Mouse (Mus musculus): Measurements from ENCODE around the gene Oosp2. TPM values are rescaled to one million over a fixed set of nuclear protein-coding genes. Genes with fewer than 3 reads are reported as not detected.

The Oosp2 gene
- total RNA-seq, 2 experiments from 2014 or later = not detected

DNA sequence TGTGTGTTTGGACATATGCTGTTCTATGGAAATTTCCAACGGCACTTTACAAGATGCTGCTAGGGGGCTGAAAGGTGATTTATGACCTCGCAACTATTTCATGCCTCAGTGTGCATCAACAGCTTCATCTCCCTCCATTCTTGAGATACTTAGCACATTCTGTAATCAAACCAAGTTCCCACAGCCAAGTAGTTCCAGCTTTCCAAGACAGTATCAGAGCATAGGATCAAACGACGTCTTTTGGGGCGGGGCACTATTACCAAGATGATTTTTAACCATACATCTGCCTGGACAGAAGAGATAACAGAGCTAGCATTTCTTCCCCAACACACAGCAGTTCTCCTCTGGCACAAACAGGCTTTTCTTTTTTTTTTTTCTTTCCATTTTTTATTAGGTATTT, 35.1 kb downstream of the Oosp2 start:
- no peak for TF ChIP-seq CTCF (IDR thresholded peaks at IDR 0.05)
- Histone ChIP-seq H3K4me3 (no peak overlapping the region), H3K27ac (no peak overlapping the region)
- no peak for DNase-seq
- intact Hi-C loops (cut with DNase I) = no loop called here

GRCm38 (mm10) chr19:11624800-11625199, 35.6 kb downstream of the Oosp2 start:
- intact Hi-C loops (cut with DNase I) = no loop called here
- no peak for TF ChIP-seq CTCF (IDR thresholded peaks at IDR 0.05)
- DNase-seq = no peak
- no peak overlapping the region for H3K4me3 ChIP-seq
- H3K27ac ChIP-seq = no peak overlapping the region

- intact Hi-C loops (cut with DNase I) = no loop called here
- TF ChIP-seq CTCF (IDR thresholded peaks at IDR 0.05) = no peak
- DNase-seq = no peak
- no peak within 1 kb of the TSS for H3K27ac ChIP-seq
- H3K4me3 ChIP-seq = no peak within 1 kb of the TSS
Measured at GRCm38 (mm10) chr19:11623551-11623950, 36.8 kb downstream of the Oosp2 start, which contains the start of gene Ms4a2. TSS of gene Ms4a2 (minus strand) at chr19:11623719.

- H3K4me3 ChIP-seq = no peak overlapping the region
- H3K27ac ChIP-seq = no peak overlapping the region
- TF ChIP-seq CTCF (IDR thresholded peaks at IDR 0.05) = no peak
- intact Hi-C loops (cut with DNase I) = no loop called here
- DNase-seq = no peak
Measured at GRCm38 (mm10) chr19:11617983-11618382, 42.4 kb downstream of the Oosp2 start.

DNA sequence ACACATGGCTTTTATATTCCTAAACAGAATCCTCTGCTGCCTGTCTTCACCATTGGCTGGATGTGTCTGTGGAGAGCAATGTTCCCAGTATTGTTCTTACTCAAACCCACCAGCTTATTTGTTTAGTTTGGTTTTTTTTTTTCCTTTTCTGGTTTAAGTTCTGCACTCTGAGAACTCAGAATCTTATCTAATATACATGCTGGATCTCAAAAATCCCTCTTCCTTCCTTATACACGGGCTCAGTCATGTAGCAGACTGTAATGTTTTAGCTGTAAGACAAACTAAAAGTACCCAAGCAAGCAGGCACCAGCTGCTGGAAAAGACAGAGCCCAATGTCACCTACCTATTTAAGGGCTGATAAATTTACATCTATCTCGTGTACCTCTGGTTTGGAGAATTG, 45.6 kb downstream of the Oosp2 start:
- no peak for TF ChIP-seq CTCF (IDR thresholded peaks at IDR 0.05)
- Histone ChIP-seq H3K4me3 (no peak overlapping the region), H3K27ac (no peak overlapping the region)
- DNase-seq = no peak
- intact Hi-C loops (cut with DNase I) = no loop called here

DNA sequence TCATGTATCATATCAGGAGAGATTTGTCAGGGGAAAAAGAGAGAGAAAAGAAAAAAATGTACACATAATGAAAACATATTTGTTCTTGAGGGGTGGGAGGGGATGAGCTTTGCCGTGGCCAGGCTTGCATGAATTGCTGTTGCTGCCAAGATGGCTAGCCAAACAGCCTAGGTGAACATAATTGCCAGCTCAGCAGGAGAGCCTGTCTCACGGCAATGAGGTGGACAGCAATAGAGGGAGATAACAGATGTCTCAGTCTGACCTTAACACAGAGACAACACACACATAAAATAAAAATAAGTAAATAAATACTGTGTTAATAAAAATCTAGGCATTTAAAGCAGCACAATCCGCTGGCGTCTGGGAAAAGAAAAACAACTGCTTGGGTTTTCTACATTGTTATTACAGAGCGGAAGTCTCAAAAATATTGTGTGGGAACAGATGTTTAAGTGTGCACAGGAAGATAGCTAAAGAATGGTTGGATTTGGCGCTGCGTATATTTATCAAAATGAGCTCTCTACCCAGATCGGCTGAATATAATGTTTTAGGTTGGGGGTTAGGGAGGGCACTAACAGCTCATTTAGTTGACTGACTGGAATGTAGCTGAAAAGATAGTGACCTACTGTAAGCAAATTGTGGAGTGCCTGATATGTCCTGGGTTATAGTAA, 46.4 kb downstream of the Oosp2 start:
- no peak for TF ChIP-seq CTCF (IDR thresholded peaks at IDR 0.05)
- no peak overlapping the region for H3K27ac ChIP-seq
- no peak for DNase-seq
- intact Hi-C loops (cut with DNase I) = no loop called here
- H3K4me3 ChIP-seq = no peak overlapping the region

- intact Hi-C loops (cut with DNase I) = no loop called here
- no peak overlapping the region for H3K27ac ChIP-seq
- no peak overlapping the region for H3K4me3 ChIP-seq
- no peak for TF ChIP-seq CTCF (IDR thresholded peaks at IDR 0.05)
- no peak for DNase-seq
Measured at GRCm38 (mm10) chr19:11613084-11613483, 47.3 kb downstream of the Oosp2 start.

DNA sequence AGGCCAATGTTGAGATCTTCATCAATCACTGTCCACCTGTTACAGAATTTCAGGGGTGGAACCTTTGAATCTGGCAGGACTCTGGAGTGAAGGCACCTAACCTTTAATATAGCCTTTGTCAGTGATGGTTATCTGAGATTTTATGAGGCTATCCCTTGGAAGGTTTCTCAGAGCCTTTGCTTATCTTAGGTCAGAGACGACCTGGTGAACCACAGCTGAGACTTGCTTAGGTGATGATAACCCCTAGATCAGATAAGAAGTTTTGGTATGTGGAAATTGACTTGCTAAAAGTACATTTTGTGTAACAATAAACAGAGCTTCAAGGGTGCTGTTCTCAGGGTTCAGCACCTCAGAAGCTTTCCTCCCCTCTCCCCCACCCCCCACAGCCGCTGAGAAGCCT, 48.1 kb downstream of the Oosp2 start:
- Histone ChIP-seq H3K27ac (no peak overlapping the region), H3K4me3 (no peak overlapping the region)
- no peak for DNase-seq
- intact Hi-C loops (cut with DNase I) = no loop called here
- TF ChIP-seq CTCF (IDR thresholded peaks at IDR 0.05) = no peak

DNA sequence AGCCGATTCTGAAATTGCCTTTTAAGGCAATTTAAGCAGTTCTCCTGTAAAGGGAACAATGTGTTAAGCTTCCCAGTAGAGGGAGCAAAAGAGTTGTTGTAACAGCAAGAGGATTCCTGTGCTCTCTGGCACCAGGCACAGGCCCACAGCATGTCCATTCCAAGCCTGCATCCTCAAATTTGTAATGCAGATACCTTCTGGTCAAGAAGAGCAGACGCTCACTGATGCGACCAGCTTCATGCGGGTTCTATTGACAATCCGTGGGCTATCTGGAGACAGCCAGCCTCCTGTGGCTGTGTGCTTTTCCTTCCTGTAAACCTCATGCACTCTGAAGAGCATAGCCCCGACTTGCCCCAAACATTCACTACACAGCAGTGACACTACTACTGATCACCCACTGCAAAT, 48.8 kb downstream of the Oosp2 start:
- DNase-seq = no peak
- no peak overlapping the region for H3K4me3 ChIP-seq
- intact Hi-C loops (cut with DNase I) = no loop called here
- peak; percentile 52 for TF ChIP-seq CTCF (IDR thresholded peaks at IDR 0.05)
- H3K27ac ChIP-seq = no peak overlapping the region

GRCm38 (mm10) chr19:11608172-11608571, 52.2 kb downstream of the Oosp2 start:
- TF ChIP-seq CTCF (IDR thresholded peaks at IDR 0.05) = peak; percentile 52
- intact Hi-C loops (cut with DNase I) = no loop called here
- H3K27ac ChIP-seq = no peak overlapping the region
- peak; percentile 26 for DNase-seq
- H3K4me3 ChIP-seq = no peak overlapping the region

GRCm38 (mm10) chr19:11604603-11605002, 55.8 kb downstream of the Oosp2 start, which contains the start of gene Ms4a6d:
TSS of gene Ms4a6d (minus strand) at chr19:11604849.
- H3K4me3 ChIP-seq = peak within 1 kb of the TSS; percentile 37
- intact Hi-C loops (cut with DNase I) = loop anchor here (5.0 kb wide), 1 partner anchor 252 kb away; no protein-coding TSS in a partner anchor
- no peak for TF ChIP-seq CTCF (IDR thresholded peaks at IDR 0.05)
- DNase-seq = no peak
- no peak within 1 kb of the TSS for H3K27ac ChIP-seq

GRCm38 (mm10) chr19:11602026-11602425, 58.3 kb downstream of the Oosp2 start:
- Histone ChIP-seq H3K4me3 (no peak overlapping the region), H3K27ac (no peak overlapping the region)
- TF ChIP-seq CTCF (IDR thresholded peaks at IDR 0.05) = peak; percentile 51
- intact Hi-C loops (cut with DNase I) = loop anchor here (5.0 kb wide), 1 partner anchor 250 kb away; no protein-coding TSS in a partner anchor
- no peak for DNase-seq

GRCm38 (mm10) chr19:11601349-11601748, 59.0 kb downstream of the Oosp2 start:
- no peak for TF ChIP-seq CTCF (IDR thresholded peaks at IDR 0.05)
- intact Hi-C loops (cut with DNase I) = loop anchor here (5.0 kb wide), 1 partner anchor 249 kb away; no protein-coding TSS in a partner anchor

More at GRCm38 (mm10) chr19:11601349-11601748, 59.0 kb downstream of the Oosp2 start:
- DNase-seq = no peak
- Histone ChIP-seq H3K4me3 (no peak overlapping the region), H3K27ac (no peak overlapping the region)

Other genes with a start within 250 kb of the Oosp2 start
- gene Ms4a4b, start 217.0 kb downstream of the Oosp2 start, total RNA-seq (2021) = not detected
- gene Ms4a6c, start 191.2 kb downstream of the Oosp2 start, total RNA-seq (2021) = 1 to 10 TPM; 1.3 to 3.4 TPM
- not detected for gene Gm8369, start 174.6 kb downstream of the Oosp2 start, total RNA-seq (2021)
- gene Ms4a6b, start 144.0 kb downstream of the Oosp2 start, total RNA-seq (2021) = 1 to 10 TPM in 1 of 2 experiments, under 1 TPM in 1; 0.54 to 2.7 TPM
- gene Ms4a4d, start 123.8 kb downstream of the Oosp2 start, total RNA-seq (2021) = 1 to 10 TPM; 4.0 TPM
- 1 to 10 TPM in 1 of 2 experiments, under 1 TPM in 1; 0.89 to 1.6 TPM for gene Ms4a6d, start 55.7 kb downstream of the Oosp2 start, total RNA-seq (2021)
- gene Ms4a2, start 36.8 kb downstream of the Oosp2 start, total RNA-seq (2021) = under 1 TPM in 1 of 2 experiments, not detected in 1; 0.31 TPM
- gene Ms4a3, start 19.7 kb downstream of the Oosp2 start, total RNA-seq (2021) = not detected
- not detected for gene Oosp1, start 30.6 kb upstream of the Oosp2 start, total RNA-seq (2021)
- not detected for gene Oosp3, start 36.5 kb upstream of the Oosp2 start, total RNA-seq (2021)
- not detected for gene Gif, start 87.0 kb upstream of the Oosp2 start, total RNA-seq (2021)
- 10 to 100 TPM; 51.6 to 69.4 TPM for gene Mrpl16, start 109.8 kb upstream of the Oosp2 start, total RNA-seq (2021)
- 1 to 10 TPM; 1.7 to 2.6 TPM for gene Stx3, start 158.8 kb upstream of the Oosp2 start, total RNA-seq (2021)
- not detected for gene Olfr1417, start 178.7 kb upstream of the Oosp2 start, total RNA-seq (2021)
- gene Olfr1418, start 200.5 kb upstream of the Oosp2 start, total RNA-seq (2021) = not detected
- not detected for gene Olfr1419, start 214.5 kb upstream of the Oosp2 start, total RNA-seq (2021)
- gene Olfr1420, start 226.0 kb upstream of the Oosp2 start, total RNA-seq (2021) = not detected

All from gastrocnemius, adult 2 months (tissue).